Mouse (Mus musculus): ENCODE measurements around the gene Rflna.

DNA sequence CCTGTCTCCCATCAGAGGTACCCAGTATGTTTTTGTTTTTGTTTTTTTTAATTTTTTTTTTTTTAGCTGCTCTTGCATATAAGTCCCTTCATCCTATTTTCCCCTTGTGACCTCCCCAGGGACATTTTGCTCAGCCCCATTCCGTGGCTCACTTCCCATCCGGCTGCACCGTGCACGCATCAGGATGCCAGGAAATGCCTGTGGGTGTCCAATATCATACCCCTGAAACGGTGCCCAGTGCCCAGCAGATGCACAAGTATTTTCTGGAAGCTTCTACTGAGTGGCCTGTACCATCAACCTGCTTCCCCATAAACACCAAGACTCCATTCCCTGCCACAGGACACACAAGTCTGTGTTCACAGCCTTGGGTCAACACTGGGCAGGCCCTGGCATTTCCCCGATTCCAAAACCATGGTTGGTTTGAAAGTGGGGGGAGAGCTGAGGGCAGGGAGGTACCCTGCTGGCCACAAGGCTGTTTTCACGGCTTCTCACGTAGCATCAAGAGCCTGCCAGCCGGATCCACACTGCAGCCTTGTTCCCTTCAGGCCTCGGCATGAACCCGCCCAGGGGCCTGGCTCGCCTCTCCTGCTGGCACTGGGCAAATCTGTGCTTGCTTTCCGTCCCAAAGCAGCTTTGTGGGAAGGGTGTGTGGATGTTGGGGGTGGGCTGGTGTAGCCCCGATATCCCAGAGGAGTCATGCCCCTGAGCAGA lies 36.2 kb upstream of the Rflna start:
- no peak for TF ChIP-seq CTCF (IDR thresholded peaks at IDR 0.05; ENCODE audit: low read depth, low read length)
- TF ChIP-seq POLR2A (IDR thresholded peaks at IDR 0.05; ENCODE audit: borderline replicate concordance, low read depth, low read length): no peak
